Mouse (Mus musculus): ENCODE measurements around the gene Npdc1. TPM values are rescaled to one million over a fixed set of nuclear protein-coding genes. Genes with fewer than 3 reads are reported as not detected.

Gene Npdc1
- polyA plus RNA-seq, 1 experiment from 2014 or later, result 6.3 TPM

Small RNAs within 50 kb of the gene (microRNA-seq; reads per million reads assigned to microRNA genes)
- not detected for gene Mir3087 (ENCODE audit: borderline number of aligned reads)

Other genes starting within 250 kb of the Npdc1 start
- gene Nrarp, start 218.6 kb upstream of the Npdc1 start, polyA plus RNA-seq (2015; fragmentation: Nextera tagmentation; extraction: Ambion mirVana), result 9.5 TPM in 2 replicates
- gene Tor4a, start 202.5 kb upstream of the Npdc1 start, polyA plus RNA-seq (2015; fragmentation: Nextera tagmentation; extraction: Ambion mirVana), result 23.5 and 25.6 TPM in 2 replicates
- gene Nelfb, start 187.9 kb upstream of the Npdc1 start, polyA plus RNA-seq (2015; fragmentation: Nextera tagmentation; extraction: Ambion mirVana), result 73.3 and 78.1 TPM in 2 replicates
- 0.14 TPM in 1 of 2 replicates, not detected in the other for gene Stpg3, start 184.7 kb upstream of the Npdc1 start, polyA plus RNA-seq (2015; fragmentation: Nextera tagmentation; extraction: Ambion mirVana)
- 0.34 TPM in 1 of 2 replicates, not detected in the other for gene Fam166a, start 180.6 kb upstream of the Npdc1 start, polyA plus RNA-seq (2015; fragmentation: Nextera tagmentation; extraction: Ambion mirVana)
- gene Tubb4b, start 174.6 kb upstream of the Npdc1 start, polyA plus RNA-seq (2015; fragmentation: Nextera tagmentation; extraction: Ambion mirVana), result 460 and 503 TPM in 2 replicates
- gene Slc34a3, start 165.0 kb upstream of the Npdc1 start, polyA plus RNA-seq (2015; fragmentation: Nextera tagmentation; extraction: Ambion mirVana), result 0.05 TPM in 1 of 2 replicates, not detected in the other
- gene Rnf224, start 162.6 kb upstream of the Npdc1 start, polyA plus RNA-seq (2015; fragmentation: Nextera tagmentation; extraction: Ambion mirVana), result not detected in 2 replicates
- 0.80 and 1.2 TPM in 2 replicates for gene Rnf208, start 157.1 kb upstream of the Npdc1 start, polyA plus RNA-seq (2015; fragmentation: Nextera tagmentation; extraction: Ambion mirVana)
- gene Cysrt1, start 156.9 kb upstream of the Npdc1 start, polyA plus RNA-seq (2015; fragmentation: Nextera tagmentation; extraction: Ambion mirVana), result 0.19 and 0.33 TPM in 2 replicates
- gene AL732309.1, start 152.5 kb upstream of the Npdc1 start, polyA plus RNA-seq (2015; fragmentation: Nextera tagmentation; extraction: Ambion mirVana), result 3.4 and 4.9 TPM in 2 replicates
- 43.1 and 47.4 TPM in 2 replicates for gene Tmem203, start 143.9 kb upstream of the Npdc1 start, polyA plus RNA-seq (2015; fragmentation: Nextera tagmentation; extraction: Ambion mirVana)
- gene Tprn, start 136.7 kb upstream of the Npdc1 start, polyA plus RNA-seq (2015; fragmentation: Nextera tagmentation; extraction: Ambion mirVana), result 10.2 and 12.6 TPM in 2 replicates
- 322 and 323 TPM in 2 replicates for gene Ssna1, start 126.9 kb upstream of the Npdc1 start, polyA plus RNA-seq (2015; fragmentation: Nextera tagmentation; extraction: Ambion mirVana)
- 71.5 and 80.6 TPM in 2 replicates for gene Anapc2, start 126.9 kb upstream of the Npdc1 start, polyA plus RNA-seq (2015; fragmentation: Nextera tagmentation; extraction: Ambion mirVana)
- not detected in 2 replicates for gene Tmem210, start 111.2 kb upstream of the Npdc1 start, polyA plus RNA-seq (2015; fragmentation: Nextera tagmentation; extraction: Ambion mirVana)
- 1.4 and 3.6 TPM in 2 replicates for gene Lrrc26, start 109.4 kb upstream of the Npdc1 start, polyA plus RNA-seq (2015; fragmentation: Nextera tagmentation; extraction: Ambion mirVana)
- gene Grin1, start 80.2 kb upstream of the Npdc1 start, polyA plus RNA-seq (2015; fragmentation: Nextera tagmentation; extraction: Ambion mirVana), result 0.12 and 0.21 TPM in 2 replicates
- gene Man1b1, start 67.0 kb upstream of the Npdc1 start, polyA plus RNA-seq (2015; fragmentation: Nextera tagmentation; extraction: Ambion mirVana), result 37.1 and 40.7 TPM in 2 replicates
- 8.7 and 9.1 TPM in 2 replicates for gene Dpp7, start 43.0 kb upstream of the Npdc1 start, polyA plus RNA-seq (2015; fragmentation: Nextera tagmentation; extraction: Ambion mirVana)
- 21.3 and 24.6 TPM in 2 replicates for gene Uap1l1, start 33.7 kb upstream of the Npdc1 start, polyA plus RNA-seq (2015; fragmentation: Nextera tagmentation; extraction: Ambion mirVana)
- 22.8 and 25.4 TPM in 2 replicates for gene Sapcd2, start 27.0 kb upstream of the Npdc1 start, polyA plus RNA-seq (2015; fragmentation: Nextera tagmentation; extraction: Ambion mirVana)
- gene Entpd2, start 3.5 kb upstream of the Npdc1 start, polyA plus RNA-seq (2015; fragmentation: Nextera tagmentation; extraction: Ambion mirVana), result 7.6 and 9.0 TPM in 2 replicates
- gene Fut7, start 23.9 kb downstream of the Npdc1 start, polyA plus RNA-seq (2015; fragmentation: Nextera tagmentation; extraction: Ambion mirVana), result 1.4 and 1.8 TPM in 2 replicates
- 3.3 and 4.7 TPM in 2 replicates for gene Abca2, start 29.4 kb downstream of the Npdc1 start, polyA plus RNA-seq (2015; fragmentation: Nextera tagmentation; extraction: Ambion mirVana)
- 3.6 and 4.7 TPM in 2 replicates for gene Clic3, start 57.5 kb downstream of the Npdc1 start, polyA plus RNA-seq (2015; fragmentation: Nextera tagmentation; extraction: Ambion mirVana)
- 72.4 and 83.3 TPM in 2 replicates for gene Paxx, start 61.7 kb downstream of the Npdc1 start, polyA plus RNA-seq (2015; fragmentation: Nextera tagmentation; extraction: Ambion mirVana)
- 6.3 TPM in 2 replicates for gene Ptgds, start 70.7 kb downstream of the Npdc1 start, polyA plus RNA-seq (2015; fragmentation: Nextera tagmentation; extraction: Ambion mirVana)
- gene Lcn12, start 94.6 kb downstream of the Npdc1 start, polyA plus RNA-seq (2015; fragmentation: Nextera tagmentation; extraction: Ambion mirVana), result not detected in 2 replicates
- 44.3 and 47.2 TPM in 2 replicates for gene Fbxw5, start 101.4 kb downstream of the Npdc1 start, polyA plus RNA-seq (2015; fragmentation: Nextera tagmentation; extraction: Ambion mirVana)
- gene C8g, start 102.4 kb downstream of the Npdc1 start, polyA plus RNA-seq (2015; fragmentation: Nextera tagmentation; extraction: Ambion mirVana), result 5.6 and 6.4 TPM in 2 replicates
- 58.1 and 59.1 TPM in 2 replicates for gene Traf2, start 147.6 kb downstream of the Npdc1 start, polyA plus RNA-seq (2015; fragmentation: Nextera tagmentation; extraction: Ambion mirVana)
- 466 and 515 TPM in 2 replicates for gene Edf1, start 158.5 kb downstream of the Npdc1 start, polyA plus RNA-seq (2015; fragmentation: Nextera tagmentation; extraction: Ambion mirVana)
- 0.53 and 1.0 TPM in 2 replicates for gene Mamdc4, start 175.5 kb downstream of the Npdc1 start, polyA plus RNA-seq (2015; fragmentation: Nextera tagmentation; extraction: Ambion mirVana)
- 184 and 191 TPM in 2 replicates for gene Phpt1, start 175.9 kb downstream of the Npdc1 start, polyA plus RNA-seq (2015; fragmentation: Nextera tagmentation; extraction: Ambion mirVana)
- gene Ajm1, start 182.4 kb downstream of the Npdc1 start, polyA plus RNA-seq (2015; fragmentation: Nextera tagmentation; extraction: Ambion mirVana), result 0.04 and 0.49 TPM in 2 replicates
- gene Rabl6, start 209.2 kb downstream of the Npdc1 start, polyA plus RNA-seq (2015; fragmentation: Nextera tagmentation; extraction: Ambion mirVana), result 30.3 and 39.7 TPM in 2 replicates
- 0.04 and 0.05 TPM in 2 replicates for gene Ccdc183, start 218.3 kb downstream of the Npdc1 start, polyA plus RNA-seq (2015; fragmentation: Nextera tagmentation; extraction: Ambion mirVana)
- 5.8 and 7.0 TPM in 2 replicates for gene Tmem141, start 222.7 kb downstream of the Npdc1 start, polyA plus RNA-seq (2015; fragmentation: Nextera tagmentation; extraction: Ambion mirVana)
- 9.1 and 9.2 TPM in 2 replicates for gene Fcna, start 228.7 kb downstream of the Npdc1 start, polyA plus RNA-seq (2015; fragmentation: Nextera tagmentation; extraction: Ambion mirVana)

Data from thymus, postnatal 0 days (tissue).